ENCODE assay signal across 16 mouse cellular contexts in the genomic region with DNA sequence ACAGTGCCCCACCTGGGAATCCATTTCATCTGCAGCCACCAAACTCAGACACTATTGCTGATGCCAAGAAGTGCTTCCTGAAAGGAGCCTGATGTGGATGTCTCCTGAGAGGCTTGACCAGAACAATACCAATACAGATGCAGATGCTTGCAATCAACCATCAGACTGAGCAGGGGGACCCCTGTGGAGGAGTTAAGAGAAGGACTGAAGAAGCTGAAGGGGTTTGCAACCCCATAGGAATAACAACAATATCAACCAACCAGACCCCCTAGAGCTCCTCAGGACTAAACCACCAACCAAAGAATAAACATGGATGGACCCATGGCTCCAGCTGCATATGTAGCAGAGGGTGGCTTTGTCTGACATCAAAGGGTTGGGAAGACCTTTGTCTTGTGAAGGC.
"Had no signal": no experiment of that assay in that cellular context is flagged by ENCODE, and none has a peak within 500 bp of the region (broad histone marks: within the 10 kb centered on the region; RNA-seq: fewer than 3 reads in every experiment).

No protein-coding gene starts in this region.

- H3K27ac ChIP-seq: neural tube, embryonic 13.5 days; neural tube, embryonic 15.5 days; stomach, embryonic 15.5 days; stomach, postnatal 0 days had no signal

- DNase-seq: retina, postnatal 1 day; right cerebral cortex, adult 18-20 months; right cerebral cortex, postnatal 14 days; right cerebral cortex, postnatal 25 days; right cerebral cortex, postnatal 4 days; spleen, adult 18-20 months; thymus, adult 18-20 months; thymus, adult 2 months; thymus, postnatal 14 days; thymus, postnatal 25 days; thymus, postnatal 36 days; thymus, postnatal 4 days had no signal

- H3K4me3 ChIP-seq: neural tube, embryonic 13.5 days; neural tube, embryonic 15.5 days; stomach, embryonic 15.5 days had no signal
